Mouse (Mus musculus) cerebellum, adult 11-12 months (tissue): ENCODE measurements around the gene Mat2b.

Source experiments
- DNase-seq: peaks from one replicate; pipeline ENCODE4 v3.0.0; 2022

Mat2b gene

DNA sequence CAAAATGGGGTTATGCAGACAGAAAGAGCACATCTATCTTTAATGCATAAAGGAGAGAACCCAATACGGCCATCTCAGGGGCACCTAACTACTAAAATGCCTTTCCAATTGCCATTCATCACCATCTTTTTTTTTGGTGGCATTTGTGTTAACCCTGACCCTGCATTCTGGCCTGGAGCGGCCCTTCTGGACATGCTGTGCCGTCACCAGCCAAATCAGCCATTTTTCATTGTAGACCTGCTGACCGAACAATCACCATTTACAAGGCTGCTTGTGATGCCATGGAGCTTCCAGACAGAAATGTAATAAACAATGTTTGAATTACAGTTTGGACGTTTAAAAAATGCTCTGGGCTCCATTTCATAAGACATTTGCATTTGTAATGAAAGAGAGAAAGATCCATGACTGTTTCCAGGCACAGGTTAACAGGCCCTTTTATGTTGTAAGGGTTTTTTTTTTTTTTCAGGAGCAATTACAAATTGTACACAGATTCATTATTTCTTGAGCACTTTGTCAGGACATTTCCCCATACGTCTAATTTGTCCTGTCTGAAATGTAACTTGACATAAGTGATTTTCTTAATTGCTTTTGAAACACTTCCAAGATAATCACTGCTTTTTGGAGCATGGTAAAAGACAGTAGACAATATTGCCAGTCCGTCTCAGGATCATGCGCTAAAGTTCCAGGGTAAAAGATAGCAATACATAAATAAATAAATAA lies 45.1 kb downstream of the Mat2b start:
- no peak for DNase-seq

DNA sequence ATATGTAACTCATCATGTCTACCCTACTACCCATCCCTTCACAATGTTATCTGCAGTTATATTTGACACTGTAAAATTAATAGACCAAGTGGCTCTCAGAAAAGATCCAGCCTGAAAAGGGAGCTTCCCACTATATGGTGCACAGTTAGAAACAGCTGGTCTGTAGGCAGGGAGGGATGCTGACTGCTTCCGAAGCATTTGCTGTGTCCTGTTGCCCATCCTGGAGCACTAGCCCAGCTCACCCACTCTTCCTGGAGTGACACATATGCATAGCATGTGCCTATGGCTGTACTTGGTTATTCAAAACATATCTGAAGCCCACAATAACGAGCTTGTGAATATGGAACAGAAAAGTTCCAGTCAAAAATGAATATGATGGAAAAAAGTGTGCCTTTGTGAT lies 47.8 kb downstream of the Mat2b start:
- DNase-seq = no peak
